Mouse (Mus musculus) heart, embryonic 15.5 days (tissue): ENCODE data around the gene Tpst2. TPM values are rescaled to one million over a fixed set of nuclear protein-coding genes. Genes with fewer than 3 reads are reported as not detected.
A peak's percentile ranks its signal among the peaks of the same experiment; 100 is the strongest.

ENCODE experiments used
- ATAC-seq: fragments of 200-750 bp; cut with Nextera tagmentation; replicated peaks from 2 replicates; pipeline ENCODE4 v1.8.0; 2017; ENCODE audit warnings: low read depth, moderate TSS enrichment; ENCODE audit not compliant: insufficient number of reproducible peaks, insufficient read depth, low FRiP score
- H3K27ac ChIP-seq: fragments of 300-500 bp; sonication (generic); 2 replicates; pipeline ENCODE4 v1.5.1; 2015; ENCODE audit warnings: mild to moderate bottlenecking, inconsistent platforms
- H3K27me3 ChIP-seq: fragments of 300-500 bp; sonication (generic); 2 replicates; pipeline ENCODE4 v1.6.1; 2015; ENCODE audit warnings: inconsistent platforms
- H3K36me3 ChIP-seq: fragments of 300-500 bp; sonication (generic); 2 replicates; pipeline ENCODE4 v1.6.1; 2015; ENCODE audit warnings: mild to moderate bottlenecking, inconsistent platforms
- H3K4me1 ChIP-seq: fragments of 300-500 bp; sonication (generic); replicated peaks from 2 replicates; pipeline ENCODE4 v1.6.1; 2015; ENCODE audit warnings: inconsistent platforms
- H3K4me2 ChIP-seq: fragments of 300-500 bp; sonication (generic); 2 replicates; pipeline ENCODE4 v1.6.1; 2015; ENCODE audit warnings: inconsistent platforms, mild to moderate bottlenecking, moderate library complexity
- H3K4me3 ChIP-seq: fragments of 300-500 bp; sonication (generic); 2 replicates; pipeline ENCODE4 v1.5.1; 2015; ENCODE audit warnings: mild to moderate bottlenecking, inconsistent platforms
- H3K9ac ChIP-seq: fragments of 300-500 bp; sonication (generic); 2 replicates; pipeline ENCODE4 v1.6.1; 2015; ENCODE audit warnings: mild to moderate bottlenecking, inconsistent platforms
- H3K9me3 ChIP-seq: fragments of 300-500 bp; sonication (generic); replicated peaks from 2 replicates; pipeline ENCODE4 v1.6.1; 2016; ENCODE audit warnings: inconsistent platforms
- WGBS: fragments of 180-500 bp; shearing (Covaris S2); methylation state at CpG from one replicate; pipeline ENCODE4 v1.1.7; 2015; ENCODE audit warnings: mixed read lengths; 5-methylcytosine and 5-hydroxymethylcytosine counted together
- polyA plus RNA-seq: library from polyadenylated mRNA; unstranded; fragments of >200 nt; fragmentation: Nextera tagmentation; extraction: Ambion mirVana; gene quantifications from 2 replicates; pipeline ENCODE4 v1.2.1, GENCODE M21; 2015

The Tpst2 gene
- polyA plus RNA-seq, 1 experiment from 2014 or later: 38.5 TPM

- H3K4me1 ChIP-seq: peaks cover 23% of the 10 kb centered on the region
- H3K36me3 ChIP-seq: no peaks in the 10 kb centered on the region
- no peaks in the 10 kb centered on the region for H3K9me3 ChIP-seq
- H3K27ac ChIP-seq: no peak overlapping the region
- WGBS: 52% methylated on average over 5 of the region's 5 CpGs
- H3K27me3 ChIP-seq: peaks cover 24% of the 10 kb centered on the region
- H3K4me3 ChIP-seq: no peak overlapping the region
- no peak overlapping the region for H3K9ac ChIP-seq
- ATAC-seq: no peak
- H3K4me2 ChIP-seq: no peak overlapping the region
Observed at GRCm38 (mm10) chr5:112242361-112242778, 34.1 kb upstream of the Tpst2 start.

- Histone ChIP-seq H3K27ac (no peak overlapping the region), H3K4me1 (peaks cover 22% of the 10 kb centered on the region), H3K4me3 (no peak overlapping the region), H3K36me3 (no peaks in the 10 kb centered on the region), H3K4me2 (no peak overlapping the region), H3K9me3 (no peaks in the 10 kb centered on the region), H3K27me3 (peaks cover 23% of the 10 kb centered on the region), H3K9ac (no peak overlapping the region)
- ATAC-seq: no peak
- 51% methylated on average over 5 of the region's 5 CpGs for WGBS
Observed at GRCm38 (mm10) chr5:112243041-112243440, 33.5 kb upstream of the Tpst2 start.

- WGBS: 38% methylated on average over 10 of the region's 10 CpGs
- Histone ChIP-seq H3K27me3 (peaks cover 17% of the 10 kb centered on the region), H3K27ac (no peak overlapping the region), H3K4me2 (no peak overlapping the region), H3K9me3 (no peaks in the 10 kb centered on the region), H3K4me3 (no peak overlapping the region), H3K9ac (no peak overlapping the region), H3K4me1 (peaks cover 22% of the 10 kb centered on the region), H3K36me3 (no peaks in the 10 kb centered on the region)
- ATAC-seq: no peak
Observed at GRCm38 (mm10) chr5:112243539-112244274, 32.8 kb upstream of the Tpst2 start.

GRCm38 (mm10) chr5:112244275-112244562 lies 32.3 kb upstream of the Tpst2 start:
- Histone ChIP-seq H3K9ac (no peak overlapping the region), H3K27me3 (peaks cover 12% of the 10 kb centered on the region)
- ATAC-seq: no peak

GRCm38 (mm10) chr5:112244890-112245615 lies 31.4 kb upstream of the Tpst2 start:
- no peak overlapping the region for H3K4me2 ChIP-seq
- no peak for ATAC-seq
- WGBS: 34% methylated on average over 8 of the region's 8 CpGs

More at GRCm38 (mm10) chr5:112244275-112244562, 32.3 kb upstream of the Tpst2 start:
- no peaks in the 10 kb centered on the region for H3K9me3 ChIP-seq
- H3K4me2 ChIP-seq: no peak overlapping the region
- H3K4me3 ChIP-seq: no peak overlapping the region
- peaks cover 22% of the 10 kb centered on the region for H3K4me1 ChIP-seq
- H3K27ac ChIP-seq: no peak overlapping the region
- no peaks in the 10 kb centered on the region for H3K36me3 ChIP-seq
- 33% methylated on average over 1 of the region's 1 CpGs for WGBS

GRCm38 (mm10) chr5:112247399-112247798 lies 29.1 kb upstream of the Tpst2 start:
- H3K4me1 ChIP-seq: peaks cover 25% of the 10 kb centered on the region
- no peak for ATAC-seq
- H3K4me3 ChIP-seq: no peak overlapping the region
- H3K27ac ChIP-seq: no peak overlapping the region
- H3K9ac ChIP-seq: no peak overlapping the region
- H3K27me3 ChIP-seq: peaks cover 11% of the 10 kb centered on the region
- no peaks in the 10 kb centered on the region for H3K9me3 ChIP-seq
- H3K4me2 ChIP-seq: no peak overlapping the region
- 41% methylated on average over 8 of the region's 8 CpGs for WGBS
- no peaks in the 10 kb centered on the region for H3K36me3 ChIP-seq

More at GRCm38 (mm10) chr5:112244890-112245615, 31.4 kb upstream of the Tpst2 start:
- Histone ChIP-seq H3K4me3 (no peak overlapping the region), H3K36me3 (no peaks in the 10 kb centered on the region), H3K27ac (no peak overlapping the region), H3K9ac (no peak overlapping the region), H3K4me1 (peaks cover 22% of the 10 kb centered on the region), H3K27me3 (peaks cover 11% of the 10 kb centered on the region), H3K9me3 (no peaks in the 10 kb centered on the region)

GRCm38 (mm10) chr5:112249106-112249505 lies 27.4 kb upstream of the Tpst2 start:
- H3K9me3 ChIP-seq: no peaks in the 10 kb centered on the region
- ATAC-seq: no peak
- H3K4me2 ChIP-seq: no peak overlapping the region
- H3K27me3 ChIP-seq: peaks cover 11% of the 10 kb centered on the region
- H3K9ac ChIP-seq: no peak overlapping the region
- H3K36me3 ChIP-seq: no peaks in the 10 kb centered on the region
- H3K27ac ChIP-seq: no peak overlapping the region
- no peak overlapping the region for H3K4me3 ChIP-seq
- 85% methylated on average over 11 of the region's 11 CpGs for WGBS
- peaks cover 30% of the 10 kb centered on the region for H3K4me1 ChIP-seq

GRCm38 (mm10) chr5:112252400-112252799 lies 24.1 kb upstream of the Tpst2 start, which contains the start of gene Cryba4:
TSS of gene Cryba4 (minus strand) at chr5:112252518.
- Histone ChIP-seq H3K4me2 (no peak within 1 kb of the TSS), H3K27me3 (peaks cover 10% of the 10 kb centered on the region), H3K27ac (0 out of 2 replicates have a peak within 1 kb of the TSS, but pooled peaks have one; percentile 15), H3K9me3 (no peaks in the 10 kb centered on the region), H3K36me3 (no peaks in the 10 kb centered on the region), H3K9ac (no peak within 1 kb of the TSS), H3K4me3 (no peak within 1 kb of the TSS), H3K4me1 (peaks cover 40% of the 10 kb centered on the region)
- no peak for ATAC-seq
- WGBS: 41% methylated on average over 2 of the region's 2 CpGs

- Histone ChIP-seq H3K36me3 (no peaks in the 10 kb centered on the region), H3K4me3 (no peak overlapping the region), H3K27ac (no peak overlapping the region), H3K9me3 (no peaks in the 10 kb centered on the region), H3K27me3 (peaks cover 10% of the 10 kb centered on the region; the same call in 1 of the 2 replicates), H3K4me2 (no peak overlapping the region), H3K4me1 (peaks cover 41% of the 10 kb centered on the region), H3K9ac (no peak overlapping the region)
- no peak for ATAC-seq
- 43% methylated on average over 8 of the region's 8 CpGs for WGBS
Observed at GRCm38 (mm10) chr5:112253169-112253568, 23.3 kb upstream of the Tpst2 start.

- Histone ChIP-seq H3K27me3 (peaks cover 15% of the 10 kb centered on the region; the same call in 1 of the 2 replicates), H3K36me3 (no peaks in the 10 kb centered on the region), H3K9ac (no peak overlapping the region), H3K4me3 (no peak overlapping the region), H3K27ac (peak overlapping the region; percentile 66), H3K4me2 (no peak overlapping the region), H3K4me1 (peaks cover 41% of the 10 kb centered on the region), H3K9me3 (no peaks in the 10 kb centered on the region)
- 0 out of 2 replicates have a peak, but pooled peaks have one; percentile 33 for ATAC-seq
- WGBS: 44% methylated on average over 7 of the region's 7 CpGs
Observed at GRCm38 (mm10) chr5:112254282-112254806, 22.1 kb upstream of the Tpst2 start.

- WGBS: 44% methylated on average over 3 of the region's 3 CpGs
- peaks cover 41% of the 10 kb centered on the region for H3K4me1 ChIP-seq
- H3K4me3 ChIP-seq: no peak within 1 kb of the TSS
- H3K27ac ChIP-seq: peak within 1 kb of the TSS; percentile 66
- peaks cover 22% of the 10 kb centered on the region; the same call in 1 of the 2 replicates for H3K27me3 ChIP-seq
- no peaks in the 10 kb centered on the region for H3K9me3 ChIP-seq
- H3K36me3 ChIP-seq: no peaks in the 10 kb centered on the region
- ATAC-seq: 0 out of 2 replicates have a peak, but pooled peaks have one; percentile 27
- H3K4me2 ChIP-seq: no peak within 1 kb of the TSS
- no peak within 1 kb of the TSS for H3K9ac ChIP-seq
Observed at GRCm38 (mm10) chr5:112255426-112255825, 21.1 kb upstream of the Tpst2 start, which contains the start of gene Crybb1. TSS of gene Crybb1 (plus strand) at chr5:112255815.
